Mouse (Mus musculus): Measurements from ENCODE around the gene Gm5799.
"Not testable (repeated sequence)": the region's sequence is repeated elsewhere in the genome, so short reads cannot be mapped to it uniquely, and the experiment has no call there.

Gene Gm5799

GRCm38 (mm10) chr14:43543276-43543675 is at the start of gene Gm5799:
TSS of gene Gm5799 (plus strand) at chr14:43543576.
- not testable (repeated sequence) for DNase-seq

GRCm38 (mm10) chr14:43531052-43532010 is 12.0 kb upstream of the Gm5799 start:
- DNase-seq: not testable (repeated sequence)

GRCm38 (mm10) chr14:43532011-43532383 is 11.4 kb upstream of the Gm5799 start:
- DNase-seq: not testable (repeated sequence)

GRCm38 (mm10) chr14:43532387-43532786 is 11.0 kb upstream of the Gm5799 start:
- DNase-seq: peak; percentile 68

- not testable (repeated sequence) for DNase-seq
Measured at GRCm38 (mm10) chr14:43538144-43538543, 5.2 kb upstream of the Gm5799 start.

- DNase-seq: not testable (repeated sequence)
Measured at GRCm38 (mm10) chr14:43546281-43546680, 2.9 kb downstream of the Gm5799 start.

GRCm38 (mm10) chr14:43552271-43552670 is 8.9 kb downstream of the Gm5799 start:
- DNase-seq: not testable (repeated sequence)

GRCm38 (mm10) chr14:43577969-43578368 is 34.6 kb downstream of the Gm5799 start:
- DNase-seq: not testable (repeated sequence)

- not testable (repeated sequence) for DNase-seq
Measured at GRCm38 (mm10) chr14:43579046-43579445, 35.7 kb downstream of the Gm5799 start, which contains the start of gene Gm17654. TSS of gene Gm17654 (minus strand) at chr14:43579146.
